24 mouse cellular contexts compared by ENCODE assay signal in the genomic region with DNA sequence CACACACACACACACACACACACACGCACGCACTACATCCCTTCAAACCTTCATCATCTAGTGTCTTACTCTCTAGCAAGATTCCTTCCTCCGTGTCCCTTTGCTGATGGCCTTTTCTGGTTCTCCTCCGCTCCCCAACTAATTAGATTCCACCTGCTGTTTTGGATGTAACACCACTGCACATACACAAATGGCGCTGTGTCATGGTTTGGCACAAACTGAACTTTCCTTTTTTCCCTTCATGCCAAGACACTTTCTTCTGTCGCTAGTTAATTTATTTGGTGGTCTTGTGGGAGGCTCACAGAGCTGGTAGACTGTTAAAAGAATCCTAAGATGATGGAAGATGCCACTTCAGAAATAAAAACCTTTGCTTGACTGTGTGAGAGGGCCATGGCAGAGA.
DNase-seq lines count a peak whose midpoint lies in the region; ATAC-seq and TF ChIP-seq lines count a peak whose summit lies in the region.
"Had no signal": no experiment of that assay in that cellular context is flagged by ENCODE, and none has a peak within 500 bp of the region (broad histone marks: within the 10 kb centered on the region; RNA-seq: fewer than 3 reads in every experiment).

No protein-coding gene starts in this region.

- TF ChIP-seq POLR2A in brain, embryonic 14.5 days (IDR thresholded peaks at IDR 0.05; ENCODE audit: borderline replicate concordance, extremely low read depth, insufficient read depth, insufficient read length, poor library complexity, severe bottlenecking): no peak

- H3K4me3 ChIP-seq in lung, embryonic 15.5 days: no peak overlapping the region
- H3K4me3 ChIP-seq: embryonic facial prominence, embryonic 15.5 days; forebrain, embryonic 15.5 days; hindbrain, embryonic 10.5 days; hindbrain, embryonic 13.5 days; intestine, embryonic 15.5 days had no signal

- no peak overlapping the region for H3K9ac ChIP-seq in lung, embryonic 15.5 days
- H3K9ac ChIP-seq: embryonic facial prominence, embryonic 15.5 days; forebrain, embryonic 15.5 days; hindbrain, embryonic 13.5 days; intestine, embryonic 15.5 days had no signal

- no peaks in the 10 kb centered on the region for H3K36me3 ChIP-seq in lung, embryonic 15.5 days
- H3K36me3 ChIP-seq: embryonic facial prominence, embryonic 15.5 days; forebrain, embryonic 15.5 days; hindbrain, embryonic 10.5 days; hindbrain, embryonic 13.5 days; intestine, embryonic 15.5 days had no signal

- peaks cover 19% of the 10 kb centered on the region for H3K4me1 ChIP-seq in lung, embryonic 15.5 days
- H3K4me1 ChIP-seq: hindbrain, embryonic 10.5 days; intestine, embryonic 15.5 days had no signal

- no peak overlapping the region for H3K4me2 ChIP-seq in lung, embryonic 15.5 days
- H3K4me2 ChIP-seq: embryonic facial prominence, embryonic 15.5 days; forebrain, embryonic 15.5 days; heart, embryonic 11.5 days; hindbrain, embryonic 13.5 days; intestine, embryonic 15.5 days had no signal

- no peaks in the 10 kb centered on the region for H3K27me3 ChIP-seq in lung, embryonic 15.5 days
- H3K27me3 ChIP-seq: embryonic facial prominence, embryonic 15.5 days; forebrain, embryonic 15.5 days; hindbrain, embryonic 13.5 days; intestine, embryonic 15.5 days had no signal

- WGBS in lung, embryonic 15.5 days: 79% methylated on average over 6 of the region's 6 CpGs

- peak; percentile 45 for DNase-seq in heart, adult 11 months
- DNase-seq in heart, postnatal 25 days (ENCODE audit: low spot score): no peak
- no peak for DNase-seq in lung, postnatal 25 days (ENCODE audit: low spot score)
- DNase-seq in brain, embryonic 14.5 days (ENCODE audit: low read depth): peak; percentile 78
- no peak for DNase-seq in cerebellum, postnatal 10 days
- DNase-seq: adrenal gland, adult 8-10 months; adrenal gland, postnatal 25 days; cerebellum, adult 11 months; cerebellum, adult 2 months; cerebellum, adult 9-11 months; cerebellum, postnatal 36 days; gastrocnemius, postnatal 10 days; gastrocnemius, postnatal 36 days; heart, postnatal 36 days had no signal

- intact Hi-C loops in heart, postnatal 25 days (cut with DNase I): no loop called here

- ATAC-seq in lung, embryonic 15.5 days (ENCODE audit: borderline replicate concordance, extremely low read depth, low FRiP score, low TSS enrichment): no peak
- ATAC-seq: activated CD4-positive, CD25-positive, alpha-beta regulatory T cell, adult 4 months; CD4-positive, CD25-positive, alpha-beta regulatory T cell, adult 4 months; forebrain, embryonic 15.5 days; hindbrain, embryonic 16.5 days; intestine, embryonic 15.5 days had no signal

- no peak for TF ChIP-seq CTCF in brain, embryonic 14.5 days (IDR thresholded peaks at IDR 0.05; ENCODE audit: borderline replicate concordance, extremely low read depth, insufficient read depth, insufficient read length)

- peak overlapping the region; percentile 31; the same call in 1 of the 2 replicates for H3K27ac ChIP-seq in lung, embryonic 15.5 days
- H3K27ac ChIP-seq: embryonic facial prominence, embryonic 15.5 days; forebrain, embryonic 15.5 days; hindbrain, embryonic 10.5 days; hindbrain, embryonic 13.5 days; intestine, embryonic 15.5 days had no signal

- H3K9me3 ChIP-seq in lung, embryonic 15.5 days: no peaks in the 10 kb centered on the region
- H3K9me3 ChIP-seq: embryonic facial prominence, embryonic 15.5 days; forebrain, embryonic 15.5 days; hindbrain, embryonic 10.5 days; hindbrain, embryonic 13.5 days; intestine, embryonic 15.5 days had no signal

Comparison
In these comparisons a context has a peak if more than half of its experiments do, and no peak if none do; other contexts are left out.
1. DNase-seq: peak in heart, adult 11 months (single experiment) and brain, embryonic 14.5 days (single experiment); none in heart, postnatal 25 days (single experiment), lung, postnatal 25 days (single experiment) and cerebellum, postnatal 10 days (0 of 2).